Mouse (Mus musculus) adrenal gland, adult 8-10 months (tissue): Measurements from ENCODE around the gene Zfp637. TPM values are rescaled to one million over a fixed set of nuclear protein-coding genes. Genes with fewer than 3 reads are reported as not detected.
"Not testable (repeated sequence)": the region's sequence is repeated elsewhere in the genome, so short reads cannot be mapped to it uniquely, and the experiment has no call there.

ENCODE experiments used
- DNase-seq: peaks from one replicate; pipeline ENCODE4 v3.0.0; 2022
- total RNA-seq, 4 experiments: library from RNA; stranded (reverse); gene quantifications; 2 replicates each; pipeline ENCODE4 v1.2.4; 2022

Gene Zfp637
- total RNA-seq, 4 experiments from 2014 or later = 28.8 to 41.7 (median 38.3) TPM

GRCm38 (mm10) chr6:117868187-117868586, 27.2 kb downstream of the Zfp637 start:
- no peak for DNase-seq

- DNase-seq = no peak
Measured at GRCm38 (mm10) chr6:117871034-117871433, 30.1 kb downstream of the Zfp637 start.

GRCm38 (mm10) chr6:117873450-117873849, 32.5 kb downstream of the Zfp637 start:
- not testable (repeated sequence) for DNase-seq

GRCm38 (mm10) chr6:117874621-117875281, 33.8 kb downstream of the Zfp637 start:
- no peak for DNase-seq

GRCm38 (mm10) chr6:117878700-117879407, 37.9 kb downstream of the Zfp637 start:
- DNase-seq = peak; percentile 90

- peak; percentile 99 for DNase-seq
Measured at GRCm38 (mm10) chr6:117879408-117880115, 38.6 kb downstream of the Zfp637 start.

- DNase-seq = no peak
Measured at GRCm38 (mm10) chr6:117880394-117880838, 39.4 kb downstream of the Zfp637 start.

- DNase-seq = no peak
Measured at GRCm38 (mm10) chr6:117881229-117881628, 40.2 kb downstream of the Zfp637 start.

GRCm38 (mm10) chr6:117881997-117882396, 41.0 kb downstream of the Zfp637 start:
- no peak for DNase-seq

GRCm38 (mm10) chr6:117885943-117886342, 45.0 kb downstream of the Zfp637 start:
- DNase-seq = no peak

- DNase-seq = no peak
Measured at GRCm38 (mm10) chr6:117888032-117888431, 47.1 kb downstream of the Zfp637 start.

GRCm38 (mm10) chr6:117888642-117889096, 47.7 kb downstream of the Zfp637 start:
- DNase-seq = no peak

GRCm38 (mm10) chr6:117890257-117890656, 49.3 kb downstream of the Zfp637 start:
- DNase-seq = no peak

- DNase-seq = no peak
Measured at GRCm38 (mm10) chr6:117891369-117892160, 50.6 kb downstream of the Zfp637 start.

- no peak for DNase-seq
Measured at GRCm38 (mm10) chr6:117892386-117892785, 51.4 kb downstream of the Zfp637 start.

GRCm38 (mm10) chr6:117893435-117893834, 52.5 kb downstream of the Zfp637 start:
- DNase-seq = no peak

Other genes with a start within 250 kb of the Zfp637 start
- 1 to 10 TPM; 1.9 to 5.6 (median 5.0) TPM for gene Zfp239, start 20.9 kb downstream of the Zfp637 start, total RNA-seq
- 100 to 1,000 TPM; 293 to 348 (median 309) TPM for gene Hnrnpf, start 59.1 kb downstream of the Zfp637 start, total RNA-seq
- gene Fxyd4, start 96.5 kb downstream of the Zfp637 start, total RNA-seq = not detected
- 1 to 10 TPM in 1 of 4 experiments, under 1 TPM in 3; 0.52 to 1.3 (median 0.79) TPM for gene Rasgef1a, start 170.3 kb downstream of the Zfp637 start, total RNA-seq